Mouse (Mus musculus): Measurements from ENCODE around the gene Dmkn.

- TF ChIP-seq POLR2A (IDR thresholded peaks at IDR 0.05; ENCODE audit: borderline replicate concordance, control insufficient read depth, low read depth, low read length), result no peak
- TF ChIP-seq CTCF (IDR thresholded peaks at IDR 0.05; ENCODE audit: control insufficient read depth, insufficient read depth, low read length), result no peak
These were observed 43.9 kb upstream of the Dmkn start for GRCm38 (mm10) chr7:30719669-30720068.
